23 mouse cellular contexts compared by ENCODE assay signal in the genomic region with DNA sequence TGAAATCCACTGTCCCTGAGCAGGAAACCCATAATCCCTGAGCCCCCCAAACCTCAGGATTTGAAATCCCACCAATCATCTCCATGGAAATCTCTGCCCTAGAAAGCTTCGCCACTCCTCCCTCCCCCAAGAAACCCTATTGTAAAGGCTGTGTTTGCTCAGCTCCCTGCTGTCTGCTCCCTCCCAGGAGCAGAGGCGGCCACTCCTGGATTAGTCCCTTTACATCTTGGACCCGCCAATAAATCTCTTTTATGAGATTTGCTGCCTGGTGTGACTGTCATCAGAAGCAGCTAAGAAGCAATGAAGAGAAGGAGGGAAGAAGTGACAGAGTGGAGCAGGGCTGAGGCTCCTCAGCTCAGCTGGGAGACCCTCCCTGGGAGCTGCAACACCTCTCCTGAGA.
DNase-seq lines count a peak whose midpoint lies in the region; ATAC-seq and TF ChIP-seq lines count a peak whose summit lies in the region.
"Had no signal": no experiment of that assay in that cellular context is flagged by ENCODE, and none has a peak within 500 bp of the region (broad histone marks: within the 10 kb centered on the region; RNA-seq: fewer than 3 reads in every experiment).

No protein-coding gene starts in this region.

- TF ChIP-seq POLR2A in testis, adult 2 months (IDR thresholded peaks at IDR 0.05; ENCODE audit: control insufficient read depth, low read depth, low read length), result no peak

- no peaks in the 10 kb centered on the region for H3K9me3 ChIP-seq in kidney, postnatal 0 days (replicated peaks; ENCODE audit: low read length)
- H3K9me3 ChIP-seq: embryonic facial prominence, embryonic 15.5 days; hindbrain, embryonic 15.5 days; limb, embryonic 15.5 days had no signal

- no peak for TF ChIP-seq CTCF in kidney, postnatal 0 days (IDR thresholded peaks at IDR 0.05; ENCODE audit: low read depth)
- TF ChIP-seq CTCF in testis, adult 2 months (IDR thresholded peaks at IDR 0.05; ENCODE audit: control insufficient read depth, insufficient read depth, insufficient replicate concordance, low read depth, low read length), result no peak

- no peak overlapping the region for H3K4me2 ChIP-seq in kidney, postnatal 0 days (ENCODE audit: low read length)
- H3K4me2 ChIP-seq: embryonic facial prominence, embryonic 15.5 days; heart, embryonic 11.5 days; hindbrain, embryonic 15.5 days; limb, embryonic 15.5 days; lung, embryonic 14.5 days had no signal

- H3K4me3 ChIP-seq in kidney, postnatal 0 days (replicated peaks; ENCODE audit: low read depth, low read length), result no peak overlapping the region
- H3K4me3 ChIP-seq in testis, adult 2 months (ENCODE audit: control insufficient read depth, low read depth, low read length), result peak overlapping the region; percentile 84
- H3K4me3 ChIP-seq: embryonic facial prominence, embryonic 15.5 days; hindbrain, embryonic 15.5 days; left cerebral cortex, adult 2 months; limb, embryonic 15.5 days; megakaryocyte, embryonic 14.5 days had no signal

- H3K4me1 ChIP-seq in kidney, postnatal 0 days (replicated peaks; ENCODE audit: insufficient read depth, low read length), result no peaks in the 10 kb centered on the region
- H3K4me1 ChIP-seq in testis, adult 2 months (ENCODE audit: control insufficient read depth, insufficient read depth, low read length), result peaks cover 3% of the 10 kb centered on the region; the same call in 1 of the 2 replicates
- H3K4me1 ChIP-seq: embryonic facial prominence, embryonic 15.5 days; hindbrain, embryonic 15.5 days; limb, embryonic 15.5 days; megakaryocyte, embryonic 14.5 days had no signal

- peak; percentile 17 for DNase-seq in embryo, embryonic 11 days
- DNase-seq in embryo, embryonic 10.5 days (ENCODE audit: low spot score), result no peak
- peak; percentile 36 for DNase-seq in kidney, postnatal 0 days (ENCODE audit: low spot score)
- DNase-seq in kidney, postnatal 36 days, result no peak
- DNase-seq in testis, postnatal 14 days (ENCODE audit: low spot score), result no peak
- no peak for DNase-seq in right cerebral cortex, postnatal 14 days
- DNase-seq: adrenal gland, adult 8-10 months; cerebellum, adult 11-12 months; cerebellum, postnatal 10 days; gastrocnemius, postnatal 14 days; kidney, adult 2 months; left cerebral cortex, postnatal 4 days; lung, embryonic 14.5 days had no signal

- H3K27ac ChIP-seq in kidney, postnatal 0 days, result no peak overlapping the region
- H3K27ac ChIP-seq in testis, adult 2 months (ENCODE audit: control insufficient read depth, insufficient read depth, low read depth, low read length), result no peak overlapping the region
- H3K27ac ChIP-seq: embryonic facial prominence, embryonic 15.5 days; hindbrain, embryonic 15.5 days; left cerebral cortex, adult 2 months; limb, embryonic 15.5 days; liver, embryonic 14.5 days had no signal

- no peak overlapping the region for H3K9ac ChIP-seq in kidney, postnatal 0 days (ENCODE audit: low read depth, low read length)
- H3K9ac ChIP-seq: embryonic facial prominence, embryonic 15.5 days; hindbrain, embryonic 15.5 days; limb, embryonic 15.5 days; liver, embryonic 14.5 days; lung, embryonic 14.5 days had no signal

- no peaks in the 10 kb centered on the region for H3K36me3 ChIP-seq in kidney, postnatal 0 days (ENCODE audit: insufficient read depth, low read length)
- H3K36me3 ChIP-seq in testis, adult 2 months (ENCODE audit: control insufficient read depth, insufficient read depth, low read length), result no peaks in the 10 kb centered on the region
- H3K36me3 ChIP-seq: embryonic facial prominence, embryonic 15.5 days; hindbrain, embryonic 15.5 days; limb, embryonic 15.5 days had no signal

- WGBS in kidney, postnatal 0 days, result 22% methylated on average over 3 of the region's 3 CpGs

- peak; percentile 40; the same call in 1 of the 2 replicates for ATAC-seq in kidney, postnatal 0 days (replicated peaks; ENCODE audit: low FRiP score, low read depth)
- no peak for ATAC-seq in megakaryocyte progenitor cell, adult 5-6 weeks (replicated peaks; ENCODE audit: poor library complexity)
- ATAC-seq: forebrain, embryonic 14.5 days had no signal

- H3K27me3 ChIP-seq in kidney, postnatal 0 days (ENCODE audit: insufficient read depth, low read length), result no peaks in the 10 kb centered on the region
- no peaks in the 10 kb centered on the region for H3K27me3 ChIP-seq in testis, adult 2 months (ENCODE audit: control insufficient read depth, insufficient read depth, low read length)
- H3K27me3 ChIP-seq: embryonic facial prominence, embryonic 15.5 days; hindbrain, embryonic 15.5 days; limb, embryonic 15.5 days; megakaryocyte, embryonic 14.5 days had no signal

Comparison
In these comparisons a context has a peak if more than half of its experiments do, and no peak if none do; other contexts are left out.
1. DNase-seq: peak in embryo, embryonic 11 days (single experiment) and kidney, postnatal 0 days (single experiment); none in embryo, embryonic 10.5 days (single experiment), kidney, postnatal 36 days (0 of 2), testis, postnatal 14 days (single experiment) and right cerebral cortex, postnatal 14 days (single experiment).